Mouse (Mus musculus) MEL (cell line): ENCODE data around the gene Gm49661.

ENCODE experiments used
- CHD2 ChIP-seq: IDR thresholded peaks from 2 replicates; pipeline ENCODE4 v1.6.1; 2011; ENCODE audit warnings: low read length, improper control_type of control experiment
- CTCF ChIP-seq, 3 experiments: IDR thresholded peaks in 2 of 3; conservative IDR thresholded peaks in 1 of 3; 2 replicates each; pipeline ENCODE4 v1.5.1; 2011 to 2012; ENCODE audit warnings: low read length in 3 of 3, low read depth in 2 of 3, mild to moderate bottlenecking in 2 of 3, improper control_type of control experiment in 1 of 3, inconsistent platforms in 1 of 3, mixed read lengths in 1 of 3, moderate library complexity in 1 of 3; ENCODE audit not compliant: control insufficient read depth in 1 of 3, insufficient read depth in 1 of 3, poor library complexity in 1 of 3, severe bottlenecking in 1 of 3
- E2F4 ChIP-seq: IDR thresholded peaks from 2 replicates; pipeline ENCODE4 v1.6.1; 2011; ENCODE audit warnings: low read depth, low read length, improper control_type of control experiment, borderline replicate concordance
- EP300 ChIP-seq, 2 experiments: IDR thresholded peaks; 2 replicates each; pipeline ENCODE4 v1.6.1; 2011; ENCODE audit warnings: improper control_type of control experiment in 2 of 2, low read length in 2 of 2, low read depth in 1 of 2, mild to moderate bottlenecking in 1 of 2
- GABPA ChIP-seq: IDR thresholded peaks from 2 replicates; pipeline ENCODE4 v1.6.1; 2012; ENCODE audit warnings: low read depth, mild to moderate bottlenecking, inconsistent platforms, low read length, improper control_type of control experiment, moderate library complexity
- MAX ChIP-seq: IDR thresholded peaks from 2 replicates; pipeline ENCODE4 v1.6.1; 2011; ENCODE audit warnings: low read length, improper control_type of control experiment
- MYB ChIP-seq: IDR thresholded peaks from 2 replicates; pipeline ENCODE4 v1.6.1; 2011; ENCODE audit warnings: mild to moderate bottlenecking, low read depth, low read length, improper control_type of control experiment
- NRF1 ChIP-seq: IDR thresholded peaks from 2 replicates; pipeline ENCODE4 v1.6.1; 2014; ENCODE audit warnings: low read depth, mild to moderate bottlenecking, inconsistent platforms, low read length, improper control_type of control experiment, moderate library complexity; ENCODE audit not compliant: poor library complexity, insufficient read depth, severe bottlenecking
- POLR2A ChIP-seq, 2 experiments: IDR thresholded peaks; 2 replicates each; pipeline ENCODE4 v1.6.1; 2011 to 2012; ENCODE audit warnings: low read length in 2 of 2, mild to moderate bottlenecking in 2 of 2, control low read depth in 1 of 2, improper control_type of control experiment in 1 of 2, low read depth in 1 of 2, moderate library complexity in 1 of 2; ENCODE audit not compliant: control insufficient read depth in 1 of 2, insufficient read depth in 1 of 2, poor library complexity in 1 of 2
- POLR2AphosphoS5 ChIP-seq: IDR thresholded peaks from 2 replicates; pipeline ENCODE4 v1.6.1; 2012; ENCODE audit warnings: low read depth, borderline replicate concordance, mild to moderate bottlenecking, inconsistent platforms, low read length, moderate library complexity, mixed read lengths
- UBTF ChIP-seq: IDR thresholded peaks from 2 replicates; pipeline ENCODE4 v1.6.1; 2012; ENCODE audit warnings: low read depth, mild to moderate bottlenecking, inconsistent platforms, low read length, improper control_type of control experiment, moderate library complexity, borderline replicate concordance; ENCODE audit not compliant: insufficient read depth

DNA sequence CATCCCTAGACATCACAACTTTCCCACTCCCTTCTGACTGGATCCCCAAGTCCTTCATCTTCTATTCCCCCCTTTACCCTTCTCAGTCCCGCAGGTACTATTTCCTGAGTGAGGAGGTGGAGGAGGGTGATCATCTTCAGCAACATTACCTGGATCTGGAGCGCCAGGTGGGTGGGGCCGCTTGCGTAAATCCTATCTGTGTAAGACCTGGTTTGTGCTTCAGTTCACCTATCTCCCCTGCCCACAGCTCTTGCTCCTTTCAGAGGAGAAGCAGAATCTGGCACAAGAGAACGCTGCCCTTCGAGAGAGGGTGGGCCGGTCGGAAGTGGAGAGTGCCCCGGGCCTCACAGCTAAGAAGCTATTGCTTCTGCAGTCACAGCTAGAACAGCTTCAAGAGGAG lies 25.1 kb upstream of the Gm49661 start:
- TF ChIP-seq CTCF (IDR thresholded peaks at IDR 0.05 in 2 of 3, conservative IDR thresholded peaks at IDR 0.05 in 1 of 3; ENCODE audit: control insufficient read depth in 1 of 3, insufficient read depth in 1 of 3, low read depth in 2 of 3, low read length in 3 of 3, poor library complexity in 1 of 3, severe bottlenecking in 1 of 3) = no peak
- TF ChIP-seq E2F4 = no peak
- TF ChIP-seq EP300 (IDR thresholded peaks at IDR 0.05; ENCODE audit: low read depth in 1 of 2, low read length in 2 of 2) = no peak
- no peak for TF ChIP-seq CHD2
- TF ChIP-seq UBTF = no peak
- no peak for TF ChIP-seq POLR2A (IDR thresholded peaks at IDR 0.05; ENCODE audit: control insufficient read depth in 1 of 2, insufficient read depth in 1 of 2, low read depth in 1 of 2, low read length in 2 of 2, poor library complexity in 1 of 2)
- no peak for TF ChIP-seq MAX
- no peak for TF ChIP-seq NRF1
- no peak for TF ChIP-seq GABPA
- no peak for TF ChIP-seq POLR2AphosphoS5
- no peak for TF ChIP-seq MYB
